Mouse (Mus musculus) erythroblast, embryonic 14.5 days (primary cell): Measurements from ENCODE around the gene 1700018B08Rik.

Experiments
- GATA1 ChIP-seq: IDR thresholded peaks from 2 replicates; pipeline ENCODE4 v1.6.1; 2012; ENCODE audit warnings: low read length, inconsistent platforms, mixed read lengths
- TAL1 ChIP-seq: IDR thresholded peaks from 3 replicates; pipeline ENCODE4 v1.6.1; 2012; ENCODE audit warnings: low read length, inconsistent platforms, mixed read lengths

DNA sequence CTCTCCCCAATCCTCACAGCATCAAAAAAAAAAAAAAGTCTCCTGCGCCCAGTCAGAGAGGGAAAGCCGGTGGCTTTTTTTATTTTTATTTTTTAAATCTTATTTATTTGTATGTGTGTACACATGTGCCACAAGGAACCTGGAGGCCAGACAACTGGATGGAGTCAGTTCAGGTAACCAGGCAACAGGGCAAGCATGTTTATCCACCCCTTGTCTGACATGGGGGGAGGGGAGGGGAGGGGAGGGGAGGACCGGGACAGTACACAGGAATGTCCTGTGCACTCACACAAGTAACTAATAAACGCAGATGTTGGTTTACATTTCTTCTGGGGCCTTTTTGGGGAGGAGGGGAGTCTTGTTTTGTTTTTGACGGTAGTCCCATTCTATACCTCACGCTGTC, 19.6 kb upstream of the 1700018B08Rik start:
- TF ChIP-seq GATA1 (no peak), TAL1 (no peak)
